15 mouse cellular contexts compared by ENCODE assay signal in the genomic region with DNA sequence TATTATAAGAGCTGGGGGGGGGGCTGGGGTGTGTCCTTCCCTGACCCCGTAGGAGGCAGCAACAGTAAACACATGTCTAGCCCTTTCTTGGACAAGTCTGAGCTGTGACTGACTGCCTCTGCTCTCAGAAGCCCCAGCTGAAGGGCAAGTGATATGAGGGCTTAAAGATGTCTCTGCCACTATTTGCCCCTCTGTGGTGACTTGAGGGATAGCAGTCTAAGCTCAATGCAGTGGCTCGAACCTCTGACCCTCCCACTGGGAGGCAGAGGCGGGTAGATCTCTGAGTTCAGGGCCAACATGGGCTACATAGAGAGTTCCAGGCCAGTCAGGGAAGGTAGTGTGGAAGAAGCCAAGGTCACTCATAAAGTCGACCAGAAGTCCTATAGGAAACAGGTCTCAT. TPM values are rescaled to one million over a fixed set of nuclear protein-coding genes. Genes with fewer than 3 reads are reported as not detected.
A peak's percentile ranks its signal among the peaks of the same experiment; 100 is the strongest.
DNase-seq lines count a peak whose midpoint lies in the region; ATAC-seq and TF ChIP-seq lines count a peak whose summit lies in the region.
"Had no signal": no experiment of that assay in that cellular context is flagged by ENCODE, and none has a peak within 500 bp of the region (broad histone marks: within the 10 kb centered on the region; RNA-seq: fewer than 3 reads in every experiment).

No protein-coding gene starts in this region.

- no peaks in the 10 kb centered on the region for H3K9me3 ChIP-seq in hindbrain, postnatal 0 days (ENCODE audit: low read length)
- no peaks in the 10 kb centered on the region for H3K9me3 ChIP-seq in hindbrain, embryonic 14.5 days (ENCODE audit: control insufficient read depth, low read length)
- H3K9me3 ChIP-seq in midbrain, postnatal 0 days (ENCODE audit: low read length), result no peaks in the 10 kb centered on the region
- no peaks in the 10 kb centered on the region for H3K9me3 ChIP-seq in midbrain, embryonic 14.5 days (ENCODE audit: control insufficient read depth, low read length)
- no peaks in the 10 kb centered on the region for H3K9me3 ChIP-seq in stomach, postnatal 0 days (ENCODE audit: control insufficient read depth, low read length)
- H3K9me3 ChIP-seq in heart, embryonic 10.5 days, result no peaks in the 10 kb centered on the region
- H3K9me3 ChIP-seq: hindbrain, embryonic 15.5 days; lung, embryonic 15.5 days; midbrain, embryonic 10.5 days had no signal

- H3K9ac ChIP-seq in hindbrain, postnatal 0 days (replicated peaks; ENCODE audit: low read length), result no peak overlapping the region
- no peak overlapping the region for H3K9ac ChIP-seq in hindbrain, embryonic 14.5 days
- no peak overlapping the region for H3K9ac ChIP-seq in midbrain, postnatal 0 days (replicated peaks; ENCODE audit: low read length, poor library complexity, severe bottlenecking)
- H3K9ac ChIP-seq in midbrain, embryonic 14.5 days (replicated peaks; ENCODE audit: low read length), result no peak overlapping the region
- no peak overlapping the region for H3K9ac ChIP-seq in stomach, postnatal 0 days (ENCODE audit: low read length)
- H3K9ac ChIP-seq: hindbrain, embryonic 15.5 days; lung, embryonic 15.5 days had no signal

- peak; percentile 7 for DNase-seq in hindbrain, postnatal 0 days (ENCODE audit: low spot score)
- DNase-seq in hindbrain, embryonic 14.5 days (ENCODE audit: low spot score), result no peak
- no peak for DNase-seq in midbrain, postnatal 0 days (ENCODE audit: low spot score)
- DNase-seq in midbrain, embryonic 14.5 days, result no peak
- no peak for DNase-seq in stomach, postnatal 0 days (ENCODE audit: low spot score)
- no peak for DNase-seq in frontal cortex, postnatal 10 days (ENCODE audit: low spot score in 2 of 2)
- no peak for DNase-seq in heart, embryonic 10.5 days (ENCODE audit: low spot score)
- DNase-seq: adrenal gland, postnatal 14 days; kidney, postnatal 10 days; thymus, adult 2 months had no signal

- no peak overlapping the region for H3K4me2 ChIP-seq in hindbrain, postnatal 0 days (ENCODE audit: low read depth, low read length)
- no peak overlapping the region for H3K4me2 ChIP-seq in hindbrain, embryonic 14.5 days (replicated peaks)
- no peak overlapping the region for H3K4me2 ChIP-seq in midbrain, postnatal 0 days (ENCODE audit: low read depth, low read length, poor library complexity, severe bottlenecking)
- no peak overlapping the region for H3K4me2 ChIP-seq in midbrain, embryonic 14.5 days (ENCODE audit: low read length)
- H3K4me2 ChIP-seq in stomach, postnatal 0 days (replicated peaks; ENCODE audit: low read depth), result no peak overlapping the region
- H3K4me2 ChIP-seq: hindbrain, embryonic 15.5 days; lung, embryonic 15.5 days had no signal

- peaks cover 13% of the 10 kb centered on the region; the same call in 1 of the 2 replicates for H3K4me1 ChIP-seq in hindbrain, postnatal 0 days (ENCODE audit: insufficient read depth, low read length)
- peaks cover 25% of the 10 kb centered on the region for H3K4me1 ChIP-seq in hindbrain, embryonic 14.5 days (replicated peaks; ENCODE audit: control insufficient read depth, insufficient read depth, low read length)
- peaks cover 12% of the 10 kb centered on the region for H3K4me1 ChIP-seq in midbrain, postnatal 0 days (ENCODE audit: insufficient read depth, low read length)
- peaks cover 20% of the 10 kb centered on the region for H3K4me1 ChIP-seq in midbrain, embryonic 14.5 days (ENCODE audit: control insufficient read depth, insufficient read depth, low read length)
- peaks cover 3% of the 10 kb centered on the region; the same call in 1 of the 2 replicates for H3K4me1 ChIP-seq in stomach, postnatal 0 days (replicated peaks; ENCODE audit: control insufficient read depth, insufficient read depth)
- peaks cover 40% of the 10 kb centered on the region for H3K4me1 ChIP-seq in heart, embryonic 10.5 days

- peak; percentile 49 for TF ChIP-seq CTCF in hindbrain, postnatal 0 days (IDR thresholded peaks at IDR 0.05; ENCODE audit: low read depth)
- TF ChIP-seq CTCF in midbrain, postnatal 0 days (IDR thresholded peaks at IDR 0.05), result peak; percentile 46
- peak; percentile 38 for TF ChIP-seq CTCF in stomach, postnatal 0 days (IDR thresholded peaks at IDR 0.05; ENCODE audit: low read depth)

- H3K4me3 ChIP-seq in hindbrain, postnatal 0 days (ENCODE audit: low read length), result no peak overlapping the region
- H3K4me3 ChIP-seq in hindbrain, embryonic 14.5 days (replicated peaks; ENCODE audit: low read length), result no peak overlapping the region
- no peak overlapping the region for H3K4me3 ChIP-seq in midbrain, postnatal 0 days (ENCODE audit: low read depth, low read length)
- no peak overlapping the region for H3K4me3 ChIP-seq in midbrain, embryonic 14.5 days (replicated peaks; ENCODE audit: low read depth, low read length)
- no peak overlapping the region for H3K4me3 ChIP-seq in stomach, postnatal 0 days (ENCODE audit: low read depth, low read length)
- no peak overlapping the region for H3K4me3 ChIP-seq in heart, embryonic 10.5 days
- H3K4me3 ChIP-seq: hindbrain, embryonic 15.5 days; lung, embryonic 15.5 days; midbrain, embryonic 10.5 days; myocyte had no signal

- no peak overlapping the region for H3K27ac ChIP-seq in hindbrain, postnatal 0 days
- no peak overlapping the region for H3K27ac ChIP-seq in hindbrain, embryonic 14.5 days
- H3K27ac ChIP-seq in midbrain, postnatal 0 days (ENCODE audit: low read depth, low read length), result no peak overlapping the region
- H3K27ac ChIP-seq in midbrain, embryonic 14.5 days (replicated peaks; ENCODE audit: low read depth, low read length), result no peak overlapping the region
- no peak overlapping the region for H3K27ac ChIP-seq in stomach, postnatal 0 days (replicated peaks)
- H3K27ac ChIP-seq in heart, embryonic 10.5 days, result no peak overlapping the region
- H3K27ac ChIP-seq: hindbrain, embryonic 15.5 days; lung, embryonic 15.5 days; midbrain, embryonic 10.5 days had no signal

- H3K27me3 ChIP-seq in hindbrain, postnatal 0 days (ENCODE audit: insufficient read depth, low read length), result no peaks in the 10 kb centered on the region
- no peaks in the 10 kb centered on the region for H3K27me3 ChIP-seq in hindbrain, embryonic 14.5 days (ENCODE audit: control insufficient read depth, insufficient read depth, low read length)
- H3K27me3 ChIP-seq in midbrain, postnatal 0 days (ENCODE audit: insufficient read depth, low read length), result no peaks in the 10 kb centered on the region
- no peaks in the 10 kb centered on the region for H3K27me3 ChIP-seq in midbrain, embryonic 14.5 days (ENCODE audit: control insufficient read depth, insufficient read depth, low read length)
- no peaks in the 10 kb centered on the region for H3K27me3 ChIP-seq in stomach, postnatal 0 days (ENCODE audit: control insufficient read depth, insufficient read depth, low read length)
- peaks cover 5% of the 10 kb centered on the region; the same call in 1 of the 2 replicates for H3K27me3 ChIP-seq in heart, embryonic 10.5 days (ENCODE audit: insufficient read depth, poor library complexity, severe bottlenecking)
- H3K27me3 ChIP-seq: hindbrain, embryonic 15.5 days; lung, embryonic 15.5 days had no signal

- ATAC-seq in hindbrain, postnatal 0 days, result no peak
- ATAC-seq in hindbrain, embryonic 14.5 days (ENCODE audit: low FRiP score), result no peak
- no peak for ATAC-seq in midbrain, postnatal 0 days (ENCODE audit: low FRiP score)
- ATAC-seq in midbrain, embryonic 14.5 days (ENCODE audit: low FRiP score, low TSS enrichment), result no peak
- 0 out of 2 replicates have a peak, but pooled peaks have one; percentile 18 for ATAC-seq in erythroblast, adult 5-6 weeks (replicated peaks; ENCODE audit: low FRiP score, poor library complexity, severe bottlenecking)
- no peak for ATAC-seq in stomach, postnatal 0 days (ENCODE audit: low FRiP score, low TSS enrichment)

- 74% methylated on average over 4 of the region's 4 CpGs for WGBS in hindbrain, postnatal 0 days
- 84% methylated on average over 4 of the region's 4 CpGs for WGBS in hindbrain, embryonic 14.5 days
- WGBS in midbrain, postnatal 0 days, result 88% methylated on average over 4 of the region's 4 CpGs
- 84% methylated on average over 4 of the region's 4 CpGs for WGBS in midbrain, embryonic 14.5 days
- WGBS in stomach, postnatal 0 days, result 75% methylated on average over 4 of the region's 4 CpGs
- WGBS in heart, embryonic 10.5 days, result 70% methylated on average over 4 of the region's 4 CpGs

- peaks cover 19% of the 10 kb centered on the region; the same call in 1 of the 2 replicates for H3K36me3 ChIP-seq in hindbrain, postnatal 0 days (ENCODE audit: insufficient read depth, low read length)
- H3K36me3 ChIP-seq in hindbrain, embryonic 14.5 days (replicated peaks; ENCODE audit: control insufficient read depth, insufficient read depth), result peaks cover 70% of the 10 kb centered on the region
- H3K36me3 ChIP-seq in midbrain, postnatal 0 days (ENCODE audit: insufficient read depth, low read length), result peaks cover 33% of the 10 kb centered on the region
- peaks cover 70% of the 10 kb centered on the region for H3K36me3 ChIP-seq in midbrain, embryonic 14.5 days (ENCODE audit: control insufficient read depth, insufficient read depth, low read length)
- no peaks in the 10 kb centered on the region for H3K36me3 ChIP-seq in stomach, postnatal 0 days (ENCODE audit: control insufficient read depth, insufficient read depth, low read length)
- H3K36me3 ChIP-seq in heart, embryonic 10.5 days, result peaks cover 40% of the 10 kb centered on the region

- no peak for TF ChIP-seq EP300 in stomach, postnatal 0 days (optimal IDR thresholded peaks at IDR 0.05)

RNA-seq across cellular contexts. Expression of gene Polr2h, which starts 6.7 kb away (rescaled TPM):
- 25.5 and 29.2 TPM in 2 replicates for total RNA-seq in hindbrain, postnatal 0 days (2014; rRNA removed)
- polyA plus RNA-seq in hindbrain, postnatal 0 days (2015; fragmentation: Nextera tagmentation; extraction: Ambion mirVana), result 88.6 and 90.8 TPM in 2 replicates
- polyA plus RNA-seq in hindbrain, embryonic 14.5 days (2014; fragmentation: Nextera tagmentation; extraction: Ambion mirVana), result 93.2 and 95.9 TPM in 2 replicates
- total RNA-seq in midbrain, postnatal 0 days (2014; rRNA removed), result 40.0 and 40.3 TPM in 2 replicates
- 72.3 and 84.6 TPM in 2 replicates for polyA plus RNA-seq in midbrain, postnatal 0 days (2015; fragmentation: Nextera tagmentation; extraction: Ambion mirVana)
- 89.6 and 95.7 TPM in 2 replicates for polyA plus RNA-seq in midbrain, embryonic 14.5 days (2014; fragmentation: Nextera tagmentation; extraction: Ambion mirVana)
- total RNA-seq in erythroblast, adult 5-6 weeks (2015; ENCODE audit: low replicate concordance), result 7.9 and 15.9 TPM in 2 replicates
- 4.0 and 4.3 TPM in 2 replicates for total RNA-seq in erythroblast, adult 5-6 weeks (2017; ENCODE audit: low replicate concordance)
- polyA plus RNA-seq in stomach, postnatal 0 days (2015; fragmentation: Nextera tagmentation; extraction: Ambion mirVana), result 59.5 and 60.4 TPM in 2 replicates
- 68.8 and 103 TPM in 2 replicates for polyA plus RNA-seq in heart, embryonic 10.5 days (2016; fragmentation: Nextera tagmentation; extraction: Ambion mirVana)

RNA-seq across cellular contexts. Expression of gene Clcn2, which starts 6.7 kb away (rescaled TPM):
- total RNA-seq in hindbrain, postnatal 0 days (2014; rRNA removed), result 57.0 and 74.6 TPM in 2 replicates
- 18.5 and 21.2 TPM in 2 replicates for polyA plus RNA-seq in hindbrain, postnatal 0 days (2015; fragmentation: Nextera tagmentation; extraction: Ambion mirVana)
- 28.7 and 32.1 TPM in 2 replicates for polyA plus RNA-seq in hindbrain, embryonic 14.5 days (2014; fragmentation: Nextera tagmentation; extraction: Ambion mirVana)
- 61.9 and 69.4 TPM in 2 replicates for total RNA-seq in midbrain, postnatal 0 days (2014; rRNA removed)
- 21.1 and 21.9 TPM in 2 replicates for polyA plus RNA-seq in midbrain, postnatal 0 days (2015; fragmentation: Nextera tagmentation; extraction: Ambion mirVana)
- polyA plus RNA-seq in midbrain, embryonic 14.5 days (2014; fragmentation: Nextera tagmentation; extraction: Ambion mirVana), result 27.2 and 30.9 TPM in 2 replicates
- 1.7 and 5.0 TPM in 2 replicates for total RNA-seq in erythroblast, adult 5-6 weeks (2015; ENCODE audit: low replicate concordance)
- total RNA-seq in erythroblast, adult 5-6 weeks (2017; ENCODE audit: low replicate concordance), result 3.3 and 8.9 TPM in 2 replicates
- 8.4 and 10.7 TPM in 2 replicates for polyA plus RNA-seq in stomach, postnatal 0 days (2015; fragmentation: Nextera tagmentation; extraction: Ambion mirVana)
- 4.7 and 10.3 TPM in 2 replicates for polyA plus RNA-seq in heart, embryonic 10.5 days (2016; fragmentation: Nextera tagmentation; extraction: Ambion mirVana)

RNA-seq across cellular contexts. Expression of gene Fam131a, which starts 17.8 kb away (rescaled TPM):
- 130 and 147 TPM in 2 replicates for total RNA-seq in hindbrain, postnatal 0 days (2014; rRNA removed)
- polyA plus RNA-seq in hindbrain, postnatal 0 days (2015; fragmentation: Nextera tagmentation; extraction: Ambion mirVana), result 49.0 and 55.4 TPM in 2 replicates
- 41.8 and 44.2 TPM in 2 replicates for polyA plus RNA-seq in hindbrain, embryonic 14.5 days (2014; fragmentation: Nextera tagmentation; extraction: Ambion mirVana)
- total RNA-seq in midbrain, postnatal 0 days (2014; rRNA removed), result 152 and 173 TPM in 2 replicates
- 70.9 and 75.9 TPM in 2 replicates for polyA plus RNA-seq in midbrain, postnatal 0 days (2015; fragmentation: Nextera tagmentation; extraction: Ambion mirVana)
- 45.3 and 50.1 TPM in 2 replicates for polyA plus RNA-seq in midbrain, embryonic 14.5 days (2014; fragmentation: Nextera tagmentation; extraction: Ambion mirVana)
- total RNA-seq in erythroblast, adult 5-6 weeks (2015; ENCODE audit: low replicate concordance), result not detected in 2 replicates
- total RNA-seq in erythroblast, adult 5-6 weeks (2017; ENCODE audit: low replicate concordance), result 0.26 and 0.70 TPM in 2 replicates
- 6.7 and 7.0 TPM in 2 replicates for polyA plus RNA-seq in stomach, postnatal 0 days (2015; fragmentation: Nextera tagmentation; extraction: Ambion mirVana)
- 2.5 TPM in 2 replicates for polyA plus RNA-seq in heart, embryonic 10.5 days (2016; fragmentation: Nextera tagmentation; extraction: Ambion mirVana)

RNA-seq across cellular contexts. Expression of gene Chrd, which starts 22.1 kb away (rescaled TPM):
- total RNA-seq in hindbrain, postnatal 0 days (2014; rRNA removed), result 32.0 and 35.5 TPM in 2 replicates
- 6.2 and 7.0 TPM in 2 replicates for polyA plus RNA-seq in hindbrain, postnatal 0 days (2015; fragmentation: Nextera tagmentation; extraction: Ambion mirVana)
- polyA plus RNA-seq in hindbrain, embryonic 14.5 days (2014; fragmentation: Nextera tagmentation; extraction: Ambion mirVana), result 5.4 and 7.3 TPM in 2 replicates
- total RNA-seq in midbrain, postnatal 0 days (2014; rRNA removed), result 17.1 and 18.1 TPM in 2 replicates
- polyA plus RNA-seq in midbrain, postnatal 0 days (2015; fragmentation: Nextera tagmentation; extraction: Ambion mirVana), result 4.1 TPM in 2 replicates
- polyA plus RNA-seq in midbrain, embryonic 14.5 days (2014; fragmentation: Nextera tagmentation; extraction: Ambion mirVana), result 6.3 and 8.2 TPM in 2 replicates
- not detected in 2 replicates for total RNA-seq in erythroblast, adult 5-6 weeks (2015; ENCODE audit: low replicate concordance)
- total RNA-seq in erythroblast, adult 5-6 weeks (2017; ENCODE audit: low replicate concordance), result not detected in 2 replicates
- polyA plus RNA-seq in stomach, postnatal 0 days (2015; fragmentation: Nextera tagmentation; extraction: Ambion mirVana), result 2.9 and 3.9 TPM in 2 replicates
- 0.27 and 0.87 TPM in 2 replicates for polyA plus RNA-seq in heart, embryonic 10.5 days (2016; fragmentation: Nextera tagmentation; extraction: Ambion mirVana)

RNA-seq across cellular contexts. Expression of gene Thpo, which starts 23.5 kb away (rescaled TPM):
- total RNA-seq in hindbrain, postnatal 0 days (2014; rRNA removed), result 1.0 and 1.3 TPM in 2 replicates
- polyA plus RNA-seq in hindbrain, postnatal 0 days (2015; fragmentation: Nextera tagmentation; extraction: Ambion mirVana), result 1.4 and 1.6 TPM in 2 replicates
- 0.86 and 1.2 TPM in 2 replicates for polyA plus RNA-seq in hindbrain, embryonic 14.5 days (2014; fragmentation: Nextera tagmentation; extraction: Ambion mirVana)
- 0.71 and 1.8 TPM in 2 replicates for total RNA-seq in midbrain, postnatal 0 days (2014; rRNA removed)
- polyA plus RNA-seq in midbrain, postnatal 0 days (2015; fragmentation: Nextera tagmentation; extraction: Ambion mirVana), result 0.76 and 0.81 TPM in 2 replicates
- 0.99 and 1.4 TPM in 2 replicates for polyA plus RNA-seq in midbrain, embryonic 14.5 days (2014; fragmentation: Nextera tagmentation; extraction: Ambion mirVana)
- total RNA-seq in erythroblast, adult 5-6 weeks (2015; ENCODE audit: low replicate concordance), result not detected in 2 replicates
- total RNA-seq in erythroblast, adult 5-6 weeks (2017; ENCODE audit: low replicate concordance), result not detected in 2 replicates
- 0.40 and 0.42 TPM in 2 replicates for polyA plus RNA-seq in stomach, postnatal 0 days (2015; fragmentation: Nextera tagmentation; extraction: Ambion mirVana)
- polyA plus RNA-seq in heart, embryonic 10.5 days (2016; fragmentation: Nextera tagmentation; extraction: Ambion mirVana), result 0.49 and 1.1 TPM in 2 replicates
